Mouse (Mus musculus) heart, adult 2 months (tissue): ENCODE results near the gene Mast3.

Source experiments
- CTCF ChIP-seq: fragments of 200-600 bp; IDR thresholded peaks from 2 replicates; pipeline ENCODE4 v1.8.1; 2022; ENCODE audit warnings: antibody characterized with exemption, mild to moderate bottlenecking, moderate library complexity
- EP300 ChIP-seq: fragments of 200-500 bp; IDR thresholded peaks from 2 replicates; pipeline ENCODE4 v1.6.1; 2011; ENCODE audit warnings: low read depth, low read length, control low read depth; ENCODE audit not compliant: insufficient read depth
- POLR2A ChIP-seq: fragments of 200-500 bp; IDR thresholded peaks from 2 replicates; pipeline ENCODE4 v1.6.1; 2011; ENCODE audit warnings: mild to moderate bottlenecking, low read depth, low read length, control low read depth; ENCODE audit not compliant: insufficient read depth

GRCm38 (mm10) chr8:70850132-70850845, 45.4 kb upstream of the Mast3 start:
- TF ChIP-seq EP300 (no peak), CTCF (no peak), POLR2A (no peak)
